Mouse (Mus musculus) left cerebral cortex, adult 11 months (tissue): ENCODE results near the gene Hdgfl2.
"Not testable (repeated sequence)": the region's sequence is repeated elsewhere in the genome, so short reads cannot be mapped to it uniquely, and the experiment has no call there.

Experiments
- DNase-seq: peaks from one replicate; pipeline ENCODE4 v3.0.0; 2022; ENCODE audit warnings: low spot score

The Hdgfl2 gene

GRCm38 (mm10) chr17:56062081-56062480 lies 17.4 kb upstream of the Hdgfl2 start:
- DNase-seq, result no peak

GRCm38 (mm10) chr17:56065715-56066114 lies 13.7 kb upstream of the Hdgfl2 start:
- not testable (repeated sequence) for DNase-seq

GRCm38 (mm10) chr17:56066451-56066850 lies 13.0 kb upstream of the Hdgfl2 start:
- no peak for DNase-seq

DNA sequence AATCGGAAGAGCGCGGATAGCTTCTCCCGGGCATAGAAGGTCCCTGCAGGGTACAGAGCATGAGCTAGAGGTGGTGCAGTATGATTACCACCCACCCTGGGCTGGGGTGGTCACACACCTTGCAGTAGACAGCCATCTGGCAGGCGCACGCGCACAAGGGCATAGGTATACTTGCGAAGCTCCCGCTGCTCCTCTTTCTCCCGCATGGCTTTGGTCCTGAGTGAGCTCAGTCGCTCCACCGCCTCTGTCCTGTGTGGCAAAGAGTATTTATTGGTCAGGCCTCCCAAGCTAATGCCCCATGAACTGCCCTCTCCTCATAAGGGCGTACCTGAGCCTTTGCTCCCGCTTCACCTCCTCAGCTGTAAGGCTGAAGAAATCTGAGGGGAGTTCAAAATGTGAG lies 10.4 kb upstream of the Hdgfl2 start:
- DNase-seq, result no peak

DNA sequence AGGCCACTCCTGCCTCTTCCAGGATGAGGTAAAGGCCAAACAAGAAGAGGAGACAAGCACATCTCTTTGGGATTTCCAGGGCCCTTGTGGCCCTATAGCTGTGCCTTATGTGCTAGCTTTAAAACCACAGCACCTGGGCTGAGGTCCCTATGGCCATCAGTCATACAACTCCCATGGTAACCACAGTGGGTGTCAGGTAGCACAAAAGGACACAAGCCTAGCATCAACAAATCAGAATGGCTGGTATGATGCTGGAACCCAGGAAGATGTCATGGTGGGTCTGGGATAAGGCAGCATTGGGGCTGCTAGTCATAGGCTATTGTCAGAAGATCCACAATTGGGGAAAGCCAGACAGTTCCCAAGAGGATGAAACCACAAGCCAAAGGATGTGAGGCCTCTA lies 8.3 kb upstream of the Hdgfl2 start:
- no peak for DNase-seq

DNA sequence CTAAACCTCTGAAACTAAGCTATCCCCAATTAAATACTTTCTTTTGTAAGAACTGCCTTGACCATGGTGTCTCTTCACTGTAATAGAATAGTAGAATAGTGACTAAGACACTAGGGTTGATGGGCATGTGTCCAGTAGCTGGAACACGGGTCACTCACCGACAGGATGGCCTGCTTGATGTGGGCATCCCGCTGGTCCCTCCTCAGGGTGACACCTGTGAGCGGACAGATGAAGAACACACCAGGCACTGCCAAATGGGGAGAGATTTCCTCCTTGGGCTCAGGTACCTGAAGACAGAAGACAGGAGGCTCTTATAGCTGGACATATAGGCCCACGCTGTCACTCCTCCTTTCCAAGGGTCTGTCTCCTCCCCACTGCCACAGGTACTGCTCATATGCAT lies 7.2 kb upstream of the Hdgfl2 start:
- no peak for DNase-seq

GRCm38 (mm10) chr17:56074097-56074826 lies 5.2 kb upstream of the Hdgfl2 start:
- no peak for DNase-seq

- peak; percentile 97 for DNase-seq
These were observed 4.6 kb upstream of the Hdgfl2 start, which contains the start of gene Ubxn6 for GRCm38 (mm10) chr17:56074827-56075208. Gene Ubxn6, minus strand, starts transcription at chr17:56075028.

DNA sequence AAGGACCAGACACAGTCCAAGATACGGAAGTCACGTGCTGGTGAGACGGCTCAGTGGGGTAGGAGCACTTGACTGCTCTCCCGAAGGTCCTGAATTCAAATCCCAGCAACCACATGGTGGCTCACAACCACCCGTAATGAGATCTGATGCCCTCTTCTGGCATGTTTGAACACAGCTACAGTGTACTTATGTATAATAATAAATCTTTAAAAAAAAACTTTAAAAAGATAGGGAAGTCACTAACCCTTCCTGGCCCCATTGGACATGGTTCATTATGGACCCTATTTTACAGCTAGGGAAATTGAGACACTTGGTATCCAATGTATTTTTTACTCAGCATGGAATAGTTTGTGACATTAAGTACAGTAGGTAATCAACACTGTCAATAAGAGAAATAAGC lies 1.9 kb upstream of the Hdgfl2 start:
- no peak for DNase-seq

- DNase-seq, result not testable (repeated sequence)
These were observed 1.1 kb upstream of the Hdgfl2 start for GRCm38 (mm10) chr17:56078361-56078760.

- no peak for DNase-seq
These were observed 487 bp downstream of the Hdgfl2 start for GRCm38 (mm10) chr17:56079921-56080320.

DNA sequence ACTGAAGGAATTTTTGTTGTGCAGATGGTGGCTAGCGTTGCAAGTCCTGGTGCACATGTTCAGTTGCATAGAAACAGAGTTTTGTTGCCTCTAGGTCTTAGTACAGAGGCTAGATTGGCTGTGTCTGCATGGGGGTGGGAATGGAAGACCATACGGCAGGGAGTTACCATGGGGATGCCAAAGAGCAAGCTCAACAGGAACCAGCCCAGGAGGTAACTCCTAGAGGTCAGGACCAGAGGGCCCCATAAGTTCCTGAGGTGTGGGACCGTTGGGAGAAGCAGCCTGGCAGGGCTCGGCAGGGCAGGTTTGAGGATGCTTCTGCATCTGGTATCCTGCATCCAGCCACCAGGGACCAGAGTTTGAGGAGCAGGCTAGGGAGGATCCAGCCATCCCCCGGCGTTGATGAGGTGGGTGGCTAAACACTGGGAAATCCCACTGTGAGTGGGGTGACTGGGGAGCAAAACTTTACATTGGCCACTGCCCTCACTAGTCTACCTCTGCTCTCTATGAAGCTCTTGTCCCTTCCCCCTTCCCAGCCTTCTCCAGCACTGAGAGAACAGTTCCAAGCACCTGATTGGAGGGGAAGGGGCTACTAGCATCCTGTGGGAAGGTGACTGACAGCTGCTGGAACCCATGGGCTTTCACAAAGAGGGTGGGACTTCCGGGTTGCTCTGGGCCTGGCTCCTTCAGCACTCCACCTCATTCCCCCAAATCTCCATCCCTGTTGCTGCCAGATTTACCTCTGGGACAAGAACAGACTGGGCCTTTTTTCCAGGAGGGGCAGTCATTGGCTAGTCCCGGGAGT lies 1.5 kb downstream of the Hdgfl2 start:
- no peak for DNase-seq

- DNase-seq, result no peak
These were observed 12.9 kb downstream of the Hdgfl2 start for GRCm38 (mm10) chr17:56092312-56092711.

DNA sequence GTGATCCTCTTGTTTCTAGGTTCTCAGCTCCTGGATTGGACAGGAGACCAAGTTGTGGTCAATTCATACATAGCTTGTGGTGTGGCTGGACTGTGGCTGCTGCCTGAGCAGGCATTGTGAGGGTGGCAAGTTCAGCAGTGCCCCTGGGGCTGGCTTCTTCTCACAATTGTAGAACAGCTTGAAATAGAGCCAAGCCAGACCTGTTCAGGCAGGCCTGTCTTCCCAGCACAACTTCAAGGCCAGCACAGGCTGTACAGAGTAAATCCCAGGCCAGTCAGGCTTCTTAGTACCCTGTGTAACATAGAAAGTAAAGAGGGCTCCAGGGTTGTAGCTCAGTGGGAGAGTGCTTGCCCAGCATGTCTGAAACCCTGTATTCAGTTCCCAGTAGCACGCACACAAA lies 13.4 kb downstream of the Hdgfl2 start:
- no peak for DNase-seq

- DNase-seq, result no peak
These were observed 17.4 kb downstream of the Hdgfl2 start for GRCm38 (mm10) chr17:56096883-56097282.

DNA sequence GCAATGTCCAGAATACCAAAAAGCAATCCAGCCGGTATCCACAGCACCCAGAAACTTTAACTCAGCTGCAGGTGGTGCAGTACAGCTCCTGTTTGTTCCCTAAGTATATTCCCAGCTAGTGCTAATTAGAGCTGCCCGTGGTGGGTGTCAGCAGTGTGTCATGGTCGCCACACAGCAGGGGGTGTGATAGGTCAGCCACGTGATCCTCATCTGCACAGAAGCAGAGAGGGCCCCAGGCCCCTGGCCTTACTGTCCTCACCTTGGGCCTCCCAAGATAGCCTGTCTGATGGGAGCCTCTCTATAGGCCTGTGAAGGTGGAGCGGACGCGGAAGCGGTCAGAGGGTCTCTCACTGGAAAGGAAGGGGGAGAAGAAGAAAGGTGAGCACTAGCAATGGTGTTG lies 18.7 kb downstream of the Hdgfl2 start:
- no peak for DNase-seq

DNA sequence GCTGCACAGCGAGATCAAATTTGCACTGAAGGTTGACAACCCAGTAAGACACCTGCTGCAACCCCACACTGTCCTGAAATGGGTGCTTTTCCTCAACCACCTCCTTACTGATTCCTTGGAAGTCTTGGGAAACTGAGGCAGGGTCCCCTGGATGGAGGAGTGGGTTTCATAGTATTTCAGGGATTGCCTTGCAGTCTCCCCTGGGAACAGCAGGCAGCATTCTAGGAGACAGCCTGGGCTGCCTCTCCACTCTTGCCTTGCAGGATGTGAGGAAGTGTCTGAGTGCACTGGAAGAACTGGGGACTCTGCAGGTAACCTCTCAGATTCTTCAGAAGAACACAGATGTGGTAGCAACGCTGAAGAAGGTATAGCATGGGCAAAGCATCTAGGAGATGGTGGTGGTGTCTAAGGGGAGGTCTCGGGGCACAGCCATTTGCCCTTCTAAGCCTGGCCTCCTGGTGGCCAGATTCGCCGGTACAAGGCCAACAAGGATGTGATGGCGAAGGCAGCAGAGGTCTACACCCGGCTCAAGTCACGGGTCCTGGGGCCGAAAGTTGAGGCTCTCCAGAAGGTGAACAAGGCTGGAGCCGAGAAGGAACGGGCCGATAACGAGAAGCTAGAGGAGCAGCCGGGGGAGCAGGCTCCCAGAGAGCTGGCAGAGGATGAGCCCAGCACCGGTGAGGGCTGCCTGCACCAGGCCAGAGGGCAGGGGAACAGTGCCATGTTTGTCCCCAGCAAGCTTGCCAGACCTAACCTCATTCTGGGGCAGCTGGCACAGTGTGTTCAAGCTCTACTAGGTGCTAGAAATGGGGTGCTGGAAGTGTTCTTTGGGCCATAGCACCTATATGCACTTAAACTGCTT lies 19.5 kb downstream of the Hdgfl2 start:
- DNase-seq, result no peak

DNA sequence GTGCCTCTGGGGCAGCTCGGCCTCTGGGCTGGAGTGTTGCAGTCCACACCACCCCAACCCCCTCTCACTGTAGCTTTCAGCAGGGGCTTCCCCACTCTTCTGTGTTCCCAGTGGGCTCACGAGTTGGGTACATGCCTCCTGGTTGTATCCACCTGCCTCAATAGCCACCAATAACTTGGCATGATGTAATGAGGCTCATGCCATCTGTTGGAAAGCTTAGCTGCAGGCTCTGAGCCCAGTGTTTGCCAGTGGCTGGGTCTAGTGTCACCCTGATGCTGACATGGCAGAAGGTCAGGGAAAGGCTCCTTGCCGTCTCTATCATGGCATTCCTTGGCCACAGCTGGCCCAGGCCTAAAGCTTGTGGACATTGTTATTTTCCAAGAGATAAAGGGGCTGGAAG lies 21.4 kb downstream of the Hdgfl2 start:
- DNase-seq, result no peak

GRCm38 (mm10) chr17:56102158-56102557 lies 22.7 kb downstream of the Hdgfl2 start:
- DNase-seq, result no peak

GRCm38 (mm10) chr17:56102927-56103326 lies 23.5 kb downstream of the Hdgfl2 start:
- DNase-seq, result no peak

DNA sequence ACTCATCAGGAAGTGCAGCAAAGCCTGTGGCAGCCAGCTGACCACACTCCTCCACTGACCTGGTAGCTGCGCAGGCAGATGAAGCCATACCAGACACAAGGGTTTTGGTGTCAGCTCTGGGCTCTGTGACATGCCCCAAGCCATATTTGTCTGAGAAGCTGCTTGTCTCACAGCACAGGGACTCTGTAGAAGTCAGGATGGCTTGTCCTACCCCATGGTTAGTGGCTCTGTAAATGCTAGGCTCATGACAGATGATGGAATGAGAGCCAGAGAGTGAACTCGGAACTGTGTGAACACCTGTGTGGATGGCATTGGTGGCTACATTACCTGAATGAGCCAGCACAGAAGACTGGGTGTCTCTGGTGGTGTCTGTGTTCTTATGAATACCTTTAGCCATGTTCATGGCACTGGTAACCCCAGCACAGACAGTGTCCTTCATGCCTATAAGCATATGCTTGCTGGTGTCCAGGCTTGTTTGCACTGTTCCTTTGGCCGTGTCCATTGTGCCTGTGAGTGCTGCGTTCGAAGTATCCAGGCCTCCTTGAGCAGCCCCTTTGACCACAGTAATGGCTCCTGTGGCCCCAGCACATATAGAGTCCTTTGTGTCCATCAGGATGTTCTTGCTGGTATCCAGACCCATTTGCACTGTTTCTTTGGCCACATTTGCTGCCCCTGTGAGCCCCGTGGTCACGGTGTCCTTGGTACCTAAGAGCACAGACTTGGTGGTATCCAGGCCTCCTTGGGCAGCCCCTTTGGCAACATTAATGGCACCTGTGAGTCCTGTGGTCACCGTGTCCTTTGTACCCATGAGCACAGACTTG lies 24.2 kb downstream of the Hdgfl2 start:
- no peak for DNase-seq

GRCm38 (mm10) chr17:56104821-56105220 lies 25.4 kb downstream of the Hdgfl2 start:
- not testable (repeated sequence) for DNase-seq
